ENCODE assay signal across 9 mouse cellular contexts in genomic region chr2:153013724-153014515, GRCm38 (mm10). TPM values are rescaled to one million over a fixed set of nuclear protein-coding genes. Genes with fewer than 3 reads are reported as not detected.
DNase-seq lines count a peak whose midpoint lies in the region; ATAC-seq and TF ChIP-seq lines count a peak whose summit lies in the region.
"Had no signal": no experiment of that assay in that cellular context is flagged by ENCODE, and none has a peak within 500 bp of the region (broad histone marks: within the 10 kb centered on the region; RNA-seq: fewer than 3 reads in every experiment).

No protein-coding gene starts in this region.

- TF ChIP-seq CTCF in cerebellum, adult 2 months (IDR thresholded peaks at IDR 0.05; ENCODE audit: borderline replicate concordance, insufficient read depth, low read depth, low read length) = no peak
- TF ChIP-seq CTCF in lung, embryonic 14.5 days (IDR thresholded peaks at IDR 0.05; ENCODE audit: low read depth) = no peak

- TF ChIP-seq POLR2A in cerebellum, adult 2 months (IDR thresholded peaks at IDR 0.05; ENCODE audit: borderline replicate concordance, insufficient read depth, low read length) = no peak

- 36% methylated on average over 11 of the region's 11 CpGs for WGBS in cerebellum, adult 2 months
- 88% methylated on average over 11 of the region's 11 CpGs for WGBS in lung, embryonic 14.5 days
- WGBS in forebrain, embryonic 14.5 days = 92% methylated on average over 11 of the region's 11 CpGs
- 74% methylated on average over 11 of the region's 11 CpGs for WGBS in macrophage (ENCODE audit: missing documents)

- H3K4me2 ChIP-seq in lung, embryonic 14.5 days = peak overlapping the region; percentile 94
- H3K4me2 ChIP-seq in forebrain, embryonic 14.5 days (ENCODE audit: low read length) = peak overlapping the region; percentile 85

- 0 out of 2 replicates have a peak overlapping the region, but pooled peaks have one; percentile 12 for H3K27ac ChIP-seq in cerebellum, adult 2 months (ENCODE audit: insufficient read depth, low read length)
- H3K27ac ChIP-seq in lung, embryonic 14.5 days (ENCODE audit: low read depth) = no peak overlapping the region
- H3K27ac ChIP-seq in forebrain, embryonic 14.5 days (ENCODE audit: low read depth, low read length) = no peak overlapping the region
- H3K27ac ChIP-seq in macrophage = no peak overlapping the region

- no peaks in the 10 kb centered on the region for H3K9me3 ChIP-seq in lung, embryonic 14.5 days (ENCODE audit: low read depth, low read length)
- no peaks in the 10 kb centered on the region for H3K9me3 ChIP-seq in forebrain, embryonic 14.5 days (replicated peaks; ENCODE audit: control insufficient read depth, low read length)

- H3K79me2 ChIP-seq in macrophage (ENCODE audit: inconsistent target) = peaks cover 24% of the 10 kb centered on the region

- DNase-seq in cerebellum, adult 2 months = peak in 1 of 2 experiments; percentile 55
- no peak for DNase-seq in cerebellum, adult 11 months
- DNase-seq in lung, embryonic 14.5 days = no peak
- no peak for DNase-seq in lung, postnatal 25 days (ENCODE audit: low spot score)
- no peak for DNase-seq in forebrain, embryonic 14.5 days (ENCODE audit: low spot score)
- DNase-seq in urinary bladder, postnatal 4 days (ENCODE audit: low spot score in 2 of 2) = no peak
- DNase-seq in cerebellum, adult 8-10 months = no peak

- H3K4me3 ChIP-seq in cerebellum, adult 2 months (replicated peaks; ENCODE audit: insufficient read depth, low read depth, low read length) = peak overlapping the region; percentile 92
- H3K4me3 ChIP-seq in lung, embryonic 14.5 days (ENCODE audit: low read depth, low read length) = peak overlapping the region; percentile 85
- peak overlapping the region; percentile 81 for H3K4me3 ChIP-seq in forebrain, embryonic 14.5 days (ENCODE audit: low read depth, low read length)
- peak overlapping the region; percentile 73 for H3K4me3 ChIP-seq in macrophage (ENCODE audit: inconsistent target)

- peaks cover 46% of the 10 kb centered on the region for H3K36me3 ChIP-seq in lung, embryonic 14.5 days (ENCODE audit: insufficient read depth)
- peaks cover 34% of the 10 kb centered on the region for H3K36me3 ChIP-seq in forebrain, embryonic 14.5 days (ENCODE audit: control insufficient read depth, insufficient read depth, low read length)
- H3K36me3 ChIP-seq in macrophage (ENCODE audit: inconsistent target) = peaks cover 43% of the 10 kb centered on the region

- no peak for ATAC-seq in lung, embryonic 14.5 days (ENCODE audit: insufficient read depth)
- ATAC-seq in forebrain, embryonic 14.5 days = no peak

- no peaks in the 10 kb centered on the region for H3K27me3 ChIP-seq in cerebellum, adult 2 months (ENCODE audit: control insufficient read depth, insufficient read depth, low read length)
- H3K27me3 ChIP-seq in lung, embryonic 14.5 days (ENCODE audit: insufficient read depth, low read length) = no peaks in the 10 kb centered on the region
- no peaks in the 10 kb centered on the region for H3K27me3 ChIP-seq in forebrain, embryonic 14.5 days (replicated peaks; ENCODE audit: control insufficient read depth, insufficient read depth, low read length)

- peak overlapping the region; percentile 83; the same call in 1 of the 2 replicates for H3K9ac ChIP-seq in lung, embryonic 14.5 days
- peak overlapping the region; percentile 83 for H3K9ac ChIP-seq in forebrain, embryonic 14.5 days (ENCODE audit: low read length)

- peaks cover 25% of the 10 kb centered on the region for H3K4me1 ChIP-seq in cerebellum, adult 2 months (ENCODE audit: control insufficient read depth, insufficient read depth, low read length)
- peaks cover 5% of the 10 kb centered on the region; the same call in 1 of the 2 replicates for H3K4me1 ChIP-seq in lung, embryonic 14.5 days (ENCODE audit: insufficient read depth)
- H3K4me1 ChIP-seq in forebrain, embryonic 14.5 days (ENCODE audit: control insufficient read depth, insufficient read depth, low read length) = peaks cover 12% of the 10 kb centered on the region

RNA-seq across cellular contexts. Expression of gene Pdrg1, which starts 1.3 kb away (rescaled TPM):
- 131 and 133 TPM in 2 replicates for polyA plus RNA-seq in cerebellum, adult 2 months (2012; rRNA removed)
- 54.5 and 56.8 TPM in 2 replicates for polyA plus RNA-seq in lung, embryonic 14.5 days (2014; fragmentation: Nextera tagmentation; extraction: Ambion mirVana)
- polyA plus RNA-seq in forebrain, embryonic 14.5 days (2014; fragmentation: Nextera tagmentation; extraction: Ambion mirVana) = 108 and 118 TPM in 2 replicates
- total RNA-seq in macrophage (2018; cell fraction: chromatin; rRNA removed) = 10 to 100 TPM; 17.2 to 97.7 (median 59.5) TPM
- 10 to 100 TPM; 42.8 to 71.8 (median 60.1) TPM for total RNA-seq in macrophage (2018; cell fraction: cytosol; rRNA removed)
- total RNA-seq in macrophage (2018; cell fraction: nucleus; rRNA removed) = 10 to 100 TPM; 22.7 to 80.0 (median 46.7) TPM
- polyA plus RNA-seq in macrophage (2018) = 63.1 to 112 TPM (median 75.8 TPM) in 3 replicates

RNA-seq across cellular contexts. Expression of gene Xkr7, which starts 17.7 kb away (rescaled TPM):
- 9.5 and 11.6 TPM in 2 replicates for polyA plus RNA-seq in cerebellum, adult 2 months (2012; rRNA removed)
- not detected in 2 replicates for polyA plus RNA-seq in lung, embryonic 14.5 days (2014; fragmentation: Nextera tagmentation; extraction: Ambion mirVana)
- polyA plus RNA-seq in forebrain, embryonic 14.5 days (2014; fragmentation: Nextera tagmentation; extraction: Ambion mirVana) = 0.87 and 1.0 TPM in 2 replicates
- not detected for total RNA-seq in macrophage (2018; cell fraction: chromatin; rRNA removed)
- not detected for total RNA-seq in macrophage (2018; cell fraction: cytosol; rRNA removed)
- not detected for total RNA-seq in macrophage (2018; cell fraction: nucleus; rRNA removed)
- not detected in 3 replicates for polyA plus RNA-seq in macrophage (2018)
- total RNA-seq: hematopoietic stem cell, adult 5-6 weeks had no signal

RNA-seq across cellular contexts. Expression of gene Ttll9, which starts 51.6 kb away (rescaled TPM):
- polyA plus RNA-seq in cerebellum, adult 2 months (2012; rRNA removed) = 4.6 and 4.8 TPM in 2 replicates
- 0.20 and 0.59 TPM in 2 replicates for polyA plus RNA-seq in lung, embryonic 14.5 days (2014; fragmentation: Nextera tagmentation; extraction: Ambion mirVana)
- 2.5 and 4.3 TPM in 2 replicates for polyA plus RNA-seq in forebrain, embryonic 14.5 days (2014; fragmentation: Nextera tagmentation; extraction: Ambion mirVana)
- total RNA-seq in macrophage (2018; cell fraction: chromatin; rRNA removed) = not detected
- under 1 TPM in 1 of 26 experiments, not detected in 25; 0.09 TPM for total RNA-seq in macrophage (2018; cell fraction: cytosol; rRNA removed)
- under 1 TPM in 1 of 26 experiments, not detected in 25; 0.50 TPM for total RNA-seq in macrophage (2018; cell fraction: nucleus; rRNA removed)
- not detected in 3 replicates for polyA plus RNA-seq in macrophage (2018)
- total RNA-seq: hematopoietic stem cell, adult 5-6 weeks had no signal

RNA-seq across cellular contexts. Expression of gene Ccm2l, which starts 51.8 kb away (rescaled TPM):
- polyA plus RNA-seq in cerebellum, adult 2 months (2012; rRNA removed) = 9.0 and 11.4 TPM in 2 replicates
- polyA plus RNA-seq in lung, embryonic 14.5 days (2014; fragmentation: Nextera tagmentation; extraction: Ambion mirVana) = 5.7 and 6.0 TPM in 2 replicates
- 0.77 and 1.1 TPM in 2 replicates for polyA plus RNA-seq in forebrain, embryonic 14.5 days (2014; fragmentation: Nextera tagmentation; extraction: Ambion mirVana)
- total RNA-seq in macrophage (2018; cell fraction: chromatin; rRNA removed) = not detected
- total RNA-seq in macrophage (2018; cell fraction: cytosol; rRNA removed) = not detected
- not detected for total RNA-seq in macrophage (2018; cell fraction: nucleus; rRNA removed)
- not detected in 3 replicates for polyA plus RNA-seq in macrophage (2018)
